Mouse (Mus musculus): Measurements from ENCODE around the gene Gm20388.

- TF ChIP-seq CTCF (conservative IDR thresholded peaks at IDR 0.05; ENCODE audit: insufficient read depth, insufficient read length, low read depth, low read length) (no peak), POLR2A (IDR thresholded peaks at IDR 0.05; ENCODE audit: low read depth, low read length) (no peak)
Observed at GRCm38 (mm10) chr8:123726759-123727158, 3816.1 kb downstream of the Gm20388 start.

Measured in kidney, adult 2 months (tissue).